Mouse (Mus musculus): ENCODE data around the gene Slc9b1. TPM values are rescaled to one million over a fixed set of nuclear protein-coding genes. Genes with fewer than 3 reads are reported as not detected.

Slc9b1 gene
- 0.87 TPM in 1 of 2 replicates, not detected in the other for polyA plus RNA-seq (2012; rRNA removed)

- no peaks in the 10 kb centered on the region for H3K4me1 ChIP-seq (ENCODE audit: control insufficient read depth, insufficient read depth, low read length)
- no peak within 1 kb of the TSS for H3K4me3 ChIP-seq (replicated peaks; ENCODE audit: insufficient read depth, low read depth, low read length)
- DNase-seq = no peak
- 83% methylated on average over 14 of the region's 14 CpGs for WGBS
- no peaks in the 10 kb centered on the region for H3K27me3 ChIP-seq (ENCODE audit: control insufficient read depth, insufficient read depth, low read length)
- no peak within 1 kb of the TSS for H3K27ac ChIP-seq (ENCODE audit: insufficient read depth, low read length)
- TF ChIP-seq POLR2A (IDR thresholded peaks at IDR 0.05; ENCODE audit: borderline replicate concordance, insufficient read depth, low read length) = no peak
- TF ChIP-seq CTCF (IDR thresholded peaks at IDR 0.05; ENCODE audit: borderline replicate concordance, insufficient read depth, low read depth, low read length) = no peak
Observed at GRCm38 (mm10) chr3:135347739-135348264, at the start of gene Slc9b1. Gene Slc9b1, plus strand, starts transcription at chr3:135348029.

GRCm38 (mm10) chr3:135298560-135298959, 49.3 kb upstream of the Slc9b1 start:
- no peak for DNase-seq
- Histone ChIP-seq H3K4me3 (replicated peaks; ENCODE audit: insufficient read depth, low read depth, low read length) (no peak overlapping the region), H3K27me3 (ENCODE audit: control insufficient read depth, insufficient read depth, low read length) (no peaks in the 10 kb centered on the region; the same call in 1 of the 2 replicates), H3K27ac (ENCODE audit: insufficient read depth, low read length) (no peak overlapping the region), H3K4me1 (ENCODE audit: control insufficient read depth, insufficient read depth, low read length) (no peaks in the 10 kb centered on the region)
- no peak for TF ChIP-seq POLR2A (IDR thresholded peaks at IDR 0.05; ENCODE audit: borderline replicate concordance, insufficient read depth, low read length)
- TF ChIP-seq CTCF (IDR thresholded peaks at IDR 0.05; ENCODE audit: borderline replicate concordance, insufficient read depth, low read depth, low read length) = no peak
- 67% methylated on average over 3 of the region's 3 CpGs for WGBS

- no peak for TF ChIP-seq CTCF (IDR thresholded peaks at IDR 0.05; ENCODE audit: borderline replicate concordance, insufficient read depth, low read depth, low read length)
- TF ChIP-seq POLR2A (IDR thresholded peaks at IDR 0.05; ENCODE audit: borderline replicate concordance, insufficient read depth, low read length) = no peak
- no peak for DNase-seq
- Histone ChIP-seq H3K27ac (ENCODE audit: insufficient read depth, low read length) (no peak overlapping the region), H3K4me1 (ENCODE audit: control insufficient read depth, insufficient read depth, low read length) (no peaks in the 10 kb centered on the region), H3K4me3 (replicated peaks; ENCODE audit: insufficient read depth, low read depth, low read length) (no peak overlapping the region), H3K27me3 (ENCODE audit: control insufficient read depth, insufficient read depth, low read length) (no peaks in the 10 kb centered on the region; the same call in 1 of the 2 replicates)
- 27% methylated on average over 6 of the region's 6 CpGs for WGBS
Observed at GRCm38 (mm10) chr3:135300081-135300480, 47.7 kb upstream of the Slc9b1 start.

DNA sequence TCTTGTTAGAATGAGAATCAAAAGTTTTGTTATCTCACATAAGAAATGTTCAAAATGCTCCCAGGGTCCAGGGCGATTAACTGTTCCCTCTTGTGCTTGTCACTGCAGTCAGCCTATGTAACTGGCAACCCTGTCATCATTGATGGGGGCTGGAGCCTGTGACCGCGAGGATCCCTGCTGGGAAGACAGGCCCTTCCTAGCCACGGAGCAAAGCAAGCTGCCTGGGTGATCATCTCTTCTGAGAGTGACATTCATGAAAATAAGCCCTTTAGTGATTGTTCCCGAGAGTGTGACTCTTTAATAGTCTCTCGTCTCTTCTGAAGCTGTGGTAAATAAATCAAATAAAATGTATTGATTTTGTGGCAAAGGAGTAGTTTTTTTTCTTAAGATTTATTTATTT, 43.8 kb upstream of the Slc9b1 start:
- TF ChIP-seq POLR2A (IDR thresholded peaks at IDR 0.05; ENCODE audit: borderline replicate concordance, insufficient read depth, low read length) (no peak), CTCF (IDR thresholded peaks at IDR 0.05; ENCODE audit: borderline replicate concordance, insufficient read depth, low read depth, low read length) (no peak)
- Histone ChIP-seq H3K27ac (ENCODE audit: insufficient read depth, low read length) (no peak overlapping the region), H3K4me3 (replicated peaks; ENCODE audit: insufficient read depth, low read depth, low read length) (no peak overlapping the region), H3K4me1 (ENCODE audit: control insufficient read depth, insufficient read depth, low read length) (no peaks in the 10 kb centered on the region), H3K27me3 (ENCODE audit: control insufficient read depth, insufficient read depth, low read length) (no peaks in the 10 kb centered on the region)
- 49% methylated on average over 6 of the region's 6 CpGs for WGBS
- DNase-seq = no peak

GRCm38 (mm10) chr3:135304566-135304965, 43.3 kb upstream of the Slc9b1 start:
- WGBS = 54% methylated on average over 9 of the region's 9 CpGs
- H3K27ac ChIP-seq (ENCODE audit: insufficient read depth, low read length) = no peak overlapping the region
- TF ChIP-seq POLR2A (IDR thresholded peaks at IDR 0.05; ENCODE audit: borderline replicate concordance, insufficient read depth, low read length) (no peak), CTCF (IDR thresholded peaks at IDR 0.05; ENCODE audit: borderline replicate concordance, insufficient read depth, low read depth, low read length) (no peak)
- H3K27me3 ChIP-seq (ENCODE audit: control insufficient read depth, insufficient read depth, low read length) = no peaks in the 10 kb centered on the region
- no peak for DNase-seq
- H3K4me3 ChIP-seq (replicated peaks; ENCODE audit: insufficient read depth, low read depth, low read length) = no peak overlapping the region
- H3K4me1 ChIP-seq (ENCODE audit: control insufficient read depth, insufficient read depth, low read length) = no peaks in the 10 kb centered on the region

DNA sequence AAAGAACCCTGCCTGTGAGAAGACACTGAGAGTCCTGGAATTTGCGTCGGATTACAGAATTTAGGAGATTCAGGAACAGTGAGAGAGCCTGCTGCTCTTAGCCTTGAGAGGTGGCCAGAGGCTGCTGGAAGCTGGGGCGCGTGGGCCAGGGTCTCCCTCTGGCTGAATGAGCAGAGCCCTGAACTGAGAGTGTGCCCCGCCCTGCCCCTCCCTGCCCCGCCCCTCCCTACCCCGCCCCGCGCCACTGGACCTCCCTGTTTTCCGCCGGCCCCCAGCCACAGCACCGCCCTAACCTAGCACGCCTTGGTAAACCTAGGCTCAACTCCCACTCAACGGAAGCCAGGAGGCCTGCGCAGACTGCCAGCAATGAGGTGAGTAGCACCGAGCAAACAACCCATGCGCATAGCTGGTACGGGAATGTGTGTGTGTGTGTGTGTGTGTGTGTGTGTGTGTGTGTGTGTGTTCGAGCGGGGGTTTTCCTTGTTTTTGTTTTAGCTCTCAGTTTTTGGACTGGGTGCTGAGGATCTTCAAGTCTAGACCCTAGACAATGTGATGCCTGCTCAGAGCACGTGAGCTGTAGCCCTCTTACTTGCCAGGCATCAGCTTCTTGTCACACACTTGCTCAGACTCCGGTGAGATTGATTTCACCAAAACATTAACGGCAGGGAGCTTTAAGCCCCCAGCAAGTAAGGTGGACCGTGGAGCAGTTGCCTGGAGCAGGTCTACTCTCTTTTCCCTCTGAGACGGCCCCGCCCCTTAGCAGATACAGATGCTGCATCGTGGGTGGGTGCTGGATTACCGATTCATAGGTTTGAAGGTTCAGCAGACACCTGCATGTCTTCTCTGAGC, 40.2 kb upstream of the Slc9b1 start, which contains the start of gene Slc9b2:
TSS of gene Slc9b2 (plus strand) at position 290 of the 849 bp plus-strand sequence.
- peak; percentile 14 to 18 for DNase-seq
- no peak for TF ChIP-seq CTCF (IDR thresholded peaks at IDR 0.05; ENCODE audit: borderline replicate concordance, insufficient read depth, low read depth, low read length)
- no peak for TF ChIP-seq POLR2A (IDR thresholded peaks at IDR 0.05; ENCODE audit: borderline replicate concordance, insufficient read depth, low read length)
- 10% methylated on average over 28 of the region's 28 CpGs for WGBS
- H3K27ac ChIP-seq (ENCODE audit: insufficient read depth, low read length) = no peak within 1 kb of the TSS
- H3K4me1 ChIP-seq (ENCODE audit: control insufficient read depth, insufficient read depth, low read length) = no peaks in the 10 kb centered on the region
- H3K4me3 ChIP-seq (replicated peaks; ENCODE audit: insufficient read depth, low read depth, low read length) = peak within 1 kb of the TSS; percentile 53
- no peaks in the 10 kb centered on the region for H3K27me3 ChIP-seq (ENCODE audit: control insufficient read depth, insufficient read depth, low read length)

- Histone ChIP-seq H3K27me3 (ENCODE audit: control insufficient read depth, insufficient read depth, low read length) (no peaks in the 10 kb centered on the region), H3K27ac (ENCODE audit: insufficient read depth, low read length) (no peak overlapping the region), H3K4me3 (replicated peaks; ENCODE audit: insufficient read depth, low read depth, low read length) (no peak overlapping the region), H3K4me1 (ENCODE audit: control insufficient read depth, insufficient read depth, low read length) (no peaks in the 10 kb centered on the region)
- DNase-seq = no peak
- no peak for TF ChIP-seq CTCF (IDR thresholded peaks at IDR 0.05; ENCODE audit: borderline replicate concordance, insufficient read depth, low read depth, low read length)
- WGBS = 21% methylated on average over 2 of the region's 2 CpGs
Observed at GRCm38 (mm10) chr3:135312916-135313491, 34.8 kb upstream of the Slc9b1 start.
